Mouse (Mus musculus): Measurements from ENCODE around the gene App.

Gene App

DNA sequence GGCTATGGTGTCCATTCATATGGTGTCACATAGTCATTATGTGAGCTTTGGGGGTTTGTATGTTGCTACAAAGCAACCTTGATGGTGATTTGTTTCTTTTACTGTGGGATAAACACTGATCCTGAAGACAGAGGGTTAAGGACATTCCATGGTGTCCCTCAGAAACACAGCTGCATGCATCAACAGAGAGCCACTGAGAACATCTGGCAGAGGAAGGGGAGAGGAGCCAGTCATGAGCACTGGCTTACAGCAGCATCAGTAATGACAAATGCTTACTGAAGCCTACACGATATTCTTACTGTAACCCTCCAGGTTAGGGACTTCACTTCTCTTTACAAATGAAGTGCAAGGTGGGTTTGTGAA is 24.1 kb downstream of the App start:
- DNase-seq, result no peak

DNA sequence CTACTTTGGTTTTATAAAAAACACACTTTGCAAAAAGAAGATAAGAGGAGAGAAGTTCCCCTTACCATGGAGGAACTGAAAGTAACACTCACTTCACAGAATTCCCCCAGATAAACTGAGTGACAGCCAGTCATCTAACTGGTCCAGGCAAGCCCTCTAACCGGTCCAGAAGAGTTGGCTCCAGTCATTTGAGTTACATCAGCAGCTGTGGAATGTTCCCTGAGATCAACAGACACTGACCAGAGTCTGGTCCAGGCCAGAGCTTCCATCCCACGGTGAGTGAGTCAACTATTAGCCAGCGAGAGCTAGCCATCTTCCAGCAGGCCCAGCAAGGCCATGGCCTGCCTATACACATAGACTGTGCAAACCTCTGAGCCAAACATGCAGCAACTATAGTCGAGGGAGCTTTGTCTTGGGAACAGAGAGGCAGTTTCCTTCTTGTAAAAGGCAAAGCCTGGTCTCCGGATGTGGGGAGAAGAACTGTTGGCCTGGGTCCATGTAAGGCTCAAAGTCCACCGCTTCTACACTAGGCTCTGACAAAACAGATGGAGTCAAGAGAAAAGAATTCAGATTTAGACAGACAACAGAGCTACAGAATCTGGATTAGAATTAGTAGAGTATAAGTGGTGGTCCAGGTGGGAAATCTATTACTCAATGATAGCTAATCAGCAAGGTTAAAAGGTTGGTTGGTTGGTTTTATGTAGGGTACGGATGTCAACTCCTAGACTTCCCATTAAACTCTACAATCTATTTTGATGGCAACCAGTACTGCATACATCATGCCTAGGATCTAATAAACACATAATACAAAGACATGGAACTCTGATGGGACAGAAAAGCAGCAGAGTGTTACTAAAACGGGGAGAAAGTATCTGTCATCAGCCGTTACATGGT is 24.7 kb downstream of the App start:
- DNase-seq, result peak; percentile 79 to 87

DNA sequence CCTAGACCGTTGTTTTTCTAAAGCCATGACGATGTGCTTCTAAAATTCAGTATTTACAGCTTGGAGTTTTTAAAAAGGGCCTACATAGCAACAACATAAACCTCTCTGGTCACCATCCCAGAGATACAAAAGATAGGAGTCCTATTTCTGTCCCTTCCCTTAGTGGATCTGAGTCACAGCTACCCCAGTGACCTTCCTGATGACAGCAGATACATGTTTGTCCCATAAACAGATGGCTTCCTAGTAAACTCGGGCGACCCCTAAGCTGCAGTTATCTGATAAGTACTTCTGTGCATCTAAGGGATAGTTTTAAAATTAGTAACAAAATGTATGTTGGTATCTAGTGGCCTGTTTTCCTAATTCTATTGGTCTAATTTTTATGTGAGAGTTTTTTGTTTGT is 26.1 kb downstream of the App start:
- no peak for DNase-seq

DNA sequence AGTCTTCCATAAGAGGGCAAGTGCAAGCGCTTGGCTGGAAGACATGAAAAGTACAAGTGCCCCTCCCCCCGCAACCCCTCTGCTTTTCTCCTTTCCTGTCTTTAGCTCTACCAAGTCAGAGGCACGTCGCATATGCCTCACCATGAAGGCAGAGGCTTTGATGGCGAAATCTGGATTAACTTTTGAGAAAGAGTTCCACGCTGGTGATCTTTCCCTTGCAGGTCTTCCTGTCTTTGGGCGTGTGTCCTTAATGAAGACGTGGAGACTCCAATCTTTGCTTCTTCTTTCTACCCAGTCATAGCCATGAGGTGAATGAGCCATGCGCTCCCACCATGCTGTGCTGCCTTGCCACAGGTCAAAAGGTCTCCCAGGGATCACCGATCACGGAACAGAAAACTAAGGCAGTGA is 27.8 kb downstream of the App start:
- DNase-seq, result peak in 1 of 2 experiments; percentile 38

DNA sequence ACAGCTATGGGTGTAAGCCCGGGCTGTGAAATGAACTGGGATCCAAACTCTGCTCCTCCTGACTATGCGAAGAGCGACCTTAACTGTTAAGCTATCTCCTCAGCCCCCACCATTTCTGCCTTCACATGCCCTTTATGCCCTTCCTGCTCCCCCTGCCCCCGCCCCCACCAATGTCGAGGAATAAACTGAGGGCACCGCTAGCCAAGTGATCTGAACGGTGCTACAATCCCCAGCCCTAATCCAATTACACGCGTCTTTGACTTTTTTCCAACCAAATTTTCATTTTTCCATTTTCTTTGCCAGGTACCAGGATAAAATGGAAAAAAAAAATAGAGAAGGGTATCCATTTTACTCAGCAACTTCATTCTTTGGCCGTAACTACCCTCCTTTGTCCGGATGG is 28.2 kb downstream of the App start:
- no peak for DNase-seq

DNA sequence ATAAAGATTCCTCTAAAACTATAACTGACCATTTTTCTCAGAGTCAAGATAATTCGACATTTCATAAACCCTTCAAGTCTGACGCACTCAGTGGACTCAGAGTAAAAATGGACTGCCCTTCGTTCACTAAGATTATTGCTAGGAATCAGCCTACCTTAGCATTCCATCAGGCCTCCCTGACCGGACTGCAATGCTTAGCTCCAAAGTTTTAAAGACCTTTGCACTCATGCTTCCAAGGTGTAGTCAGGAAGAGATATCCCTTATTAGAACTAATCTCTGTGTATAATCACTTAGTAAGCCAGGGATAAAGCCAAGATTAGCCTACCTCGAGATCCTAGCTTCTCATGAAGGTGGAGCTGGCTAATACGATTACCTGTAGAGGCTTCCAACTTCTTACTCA is 29.2 kb downstream of the App start:
- DNase-seq, result peak; percentile 52 to 64

DNA sequence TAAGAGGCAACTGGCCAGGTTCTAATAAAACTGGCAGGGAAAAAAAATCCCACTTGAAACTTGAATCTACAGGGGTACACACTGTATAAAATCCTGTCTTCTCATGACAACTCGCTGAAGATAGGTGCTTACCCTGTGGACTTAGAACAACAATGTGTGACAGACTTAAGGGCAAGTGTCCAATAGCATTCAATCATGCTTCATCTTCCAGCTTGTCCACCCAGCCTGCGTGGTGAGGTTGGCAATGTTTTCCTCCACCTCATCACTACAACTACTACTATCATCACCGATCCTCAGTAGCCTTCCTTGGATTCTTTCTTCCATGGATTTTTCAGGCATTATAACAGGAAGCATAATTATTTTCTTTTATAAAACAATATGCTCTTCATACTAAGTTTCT is 29.7 kb downstream of the App start:
- DNase-seq, result no peak

DNA sequence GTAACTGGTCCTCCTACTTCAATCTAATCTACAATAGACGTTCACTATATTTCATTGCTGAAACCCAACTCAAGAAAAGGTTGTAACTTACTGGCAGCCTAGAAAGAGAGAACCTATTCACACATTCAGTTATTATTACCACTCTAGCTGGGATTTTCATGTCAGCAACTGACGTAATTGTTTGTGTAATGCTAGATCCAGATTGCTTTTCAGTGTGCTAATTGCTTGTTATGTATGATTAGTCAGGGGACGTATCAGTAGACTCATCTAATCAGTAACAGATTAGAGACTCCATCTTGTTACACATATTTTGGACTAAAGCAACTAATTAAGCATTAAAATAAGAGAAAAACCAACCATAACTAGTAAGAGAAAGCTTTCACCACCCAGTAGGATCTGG is 30.4 kb downstream of the App start:
- DNase-seq, result no peak

DNA sequence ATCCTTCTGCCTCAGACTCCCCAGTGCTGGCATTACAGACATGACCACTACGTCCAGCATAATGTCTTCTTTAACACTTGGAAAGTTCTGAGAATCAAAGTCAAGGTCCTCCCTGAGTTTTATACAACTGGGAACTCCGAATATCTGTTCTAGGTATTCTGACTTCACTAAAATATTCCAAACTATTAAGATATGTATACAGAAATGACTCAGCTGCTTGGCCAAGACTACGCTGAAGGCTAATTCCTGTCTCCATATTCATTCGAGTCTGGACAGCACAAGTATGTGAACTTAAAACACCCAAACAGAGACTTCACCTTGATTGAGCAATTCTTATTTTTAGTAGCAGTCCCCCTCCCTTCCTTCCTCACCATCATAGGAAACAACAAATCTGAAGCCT is 32.2 kb downstream of the App start:
- DNase-seq, result no peak

DNA sequence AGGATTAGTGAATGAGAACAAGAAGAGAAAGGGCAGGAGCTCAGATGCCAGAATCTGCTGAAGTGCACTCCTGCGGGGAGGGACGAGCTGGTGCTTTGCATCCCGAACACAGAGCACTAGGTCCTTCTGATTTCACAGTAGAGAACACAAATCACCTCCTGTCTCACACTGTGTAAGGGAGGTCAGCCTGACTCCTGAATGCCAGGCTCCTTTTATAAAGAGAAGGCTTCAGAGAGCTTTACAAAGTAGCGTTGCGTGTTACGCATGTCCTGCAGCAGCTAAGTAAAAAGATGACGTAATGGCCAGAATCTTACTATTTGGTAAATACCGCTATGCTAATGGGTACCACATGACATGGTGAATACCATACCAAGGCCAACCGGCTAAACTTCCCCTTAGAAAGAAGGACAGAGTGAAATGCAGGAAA is 34.4 kb downstream of the App start:
- DNase-seq, result no peak

DNA sequence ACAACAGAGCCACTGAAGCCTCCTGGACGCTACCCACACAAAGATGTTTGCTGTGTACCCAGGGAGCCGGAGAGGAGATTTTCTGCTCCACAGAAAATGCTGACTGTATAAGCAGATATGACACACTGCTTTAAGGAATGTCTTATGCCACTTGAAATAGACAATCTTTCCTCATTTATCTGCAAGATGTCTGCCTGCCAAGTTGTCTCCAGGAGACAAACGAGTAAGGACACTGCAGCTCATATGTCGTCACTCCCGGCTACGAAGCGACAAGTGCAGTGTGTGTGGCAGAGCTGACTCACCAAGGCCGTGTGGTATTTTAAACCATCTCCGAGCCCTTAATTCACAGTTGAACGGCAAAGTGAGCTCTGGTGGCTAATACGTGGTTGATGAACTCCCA is 36.2 kb downstream of the App start:
- DNase-seq, result no peak

DNA sequence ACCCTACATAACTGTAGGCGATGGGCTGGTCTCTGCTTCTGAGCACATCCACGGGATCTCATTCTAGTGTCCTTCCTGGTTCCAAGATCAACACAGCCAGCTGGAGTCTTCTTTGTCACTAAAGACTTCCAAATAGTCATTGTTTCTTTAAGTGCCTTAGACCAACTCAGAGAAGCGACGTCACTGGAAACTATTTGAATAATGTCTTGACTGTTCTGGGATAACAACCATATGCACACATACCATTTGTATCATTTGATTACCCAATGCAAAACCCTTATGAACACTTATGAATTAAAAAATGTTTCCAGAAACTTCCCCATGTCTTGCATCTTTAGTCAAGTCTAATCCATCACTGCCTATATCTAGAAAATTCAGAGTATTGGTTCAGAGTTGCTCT is 37.5 kb downstream of the App start:
- DNase-seq, result no peak

DNA sequence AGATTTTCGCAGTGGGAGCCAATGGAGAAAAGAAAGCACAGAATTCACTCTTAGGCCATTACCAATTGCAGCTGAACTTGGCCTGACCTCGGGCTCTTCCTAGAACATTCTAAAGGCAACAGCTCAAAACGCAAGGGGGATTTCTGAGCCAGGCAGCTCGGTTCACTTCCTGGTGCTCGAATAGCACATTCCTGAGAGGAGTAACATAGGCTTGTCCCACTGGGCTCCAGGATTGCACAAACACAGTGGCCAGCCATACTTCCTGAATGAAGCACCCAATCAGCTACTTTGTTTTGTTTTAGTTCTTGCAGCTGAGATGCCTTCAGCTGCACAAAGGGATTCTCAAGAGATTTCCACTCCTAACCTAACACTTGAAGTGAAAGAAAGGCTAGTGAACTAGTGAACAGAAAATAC is 40.1 kb downstream of the App start:
- peak; percentile 64 to 71 for DNase-seq

DNA sequence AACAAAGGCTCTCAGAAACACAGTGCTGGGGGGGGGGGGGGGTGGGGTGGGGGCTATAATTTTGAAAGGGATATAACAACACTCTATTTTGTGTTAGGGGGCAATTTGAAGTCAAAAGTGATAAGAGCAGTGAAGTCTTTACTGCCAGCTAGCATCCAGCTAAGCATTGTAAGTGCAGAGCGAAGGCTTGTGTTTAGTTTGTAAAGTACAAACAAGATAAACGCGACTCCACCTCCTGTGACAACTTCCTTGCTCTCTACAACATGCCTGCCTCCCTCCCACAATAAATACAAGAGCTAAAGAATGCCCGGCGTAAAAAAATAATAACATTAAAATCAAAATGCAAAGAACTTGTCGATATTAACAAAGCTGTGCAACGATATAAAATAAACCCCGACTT is 40.5 kb downstream of the App start:
- DNase-seq, result no peak

DNA sequence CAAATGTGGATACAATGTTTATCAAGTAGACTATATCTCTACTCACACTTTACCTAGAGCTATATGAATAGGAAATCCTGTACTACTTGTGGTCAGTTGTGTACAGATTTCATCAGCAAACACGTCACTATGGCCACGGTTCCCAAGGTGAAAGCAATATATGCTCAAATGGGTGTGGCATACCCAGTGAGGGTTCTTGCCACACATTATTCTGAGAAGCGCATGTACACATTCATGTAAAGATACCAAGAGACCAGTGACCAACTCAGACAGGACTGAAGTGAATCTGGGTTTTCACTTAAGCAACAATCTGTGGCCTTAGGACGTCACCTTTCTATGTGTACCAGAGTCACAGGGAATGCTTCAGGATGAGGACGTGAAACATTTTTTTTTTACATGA is 41.4 kb downstream of the App start:
- DNase-seq, result no peak

DNA sequence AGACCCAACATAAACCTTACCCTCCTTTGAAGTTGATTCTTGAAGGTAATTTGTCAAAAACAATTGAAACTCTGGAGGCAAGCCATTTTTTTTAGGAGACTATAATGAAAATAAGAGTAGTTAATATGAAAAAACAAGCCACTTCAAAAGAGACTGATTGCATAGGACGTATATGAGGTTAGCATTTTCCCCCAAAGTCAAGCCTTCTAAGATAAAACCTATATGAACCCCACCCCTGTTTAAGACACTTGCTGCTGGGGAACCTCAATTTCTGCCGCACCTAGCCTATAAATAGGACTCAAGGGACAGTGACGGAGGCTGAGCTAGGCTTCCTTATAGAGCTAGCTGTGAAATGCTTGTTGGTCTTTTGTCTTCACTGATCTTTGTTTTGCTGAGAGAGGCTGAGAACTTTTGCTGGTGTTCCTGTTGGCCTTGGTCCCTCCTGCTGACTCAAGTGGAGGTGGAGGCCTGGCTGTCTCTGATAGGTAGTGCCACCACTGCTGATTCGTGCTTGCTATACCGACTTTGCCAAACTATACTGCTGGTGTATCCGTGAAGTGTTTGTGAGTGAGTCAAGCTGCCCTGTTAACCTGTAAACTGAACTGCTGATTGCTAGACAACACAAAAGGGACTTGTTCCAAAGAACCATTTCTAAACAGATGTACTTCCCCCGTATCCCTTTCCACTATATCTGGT is 42.6 kb downstream of the App start:
- DNase-seq, result no peak

DNA sequence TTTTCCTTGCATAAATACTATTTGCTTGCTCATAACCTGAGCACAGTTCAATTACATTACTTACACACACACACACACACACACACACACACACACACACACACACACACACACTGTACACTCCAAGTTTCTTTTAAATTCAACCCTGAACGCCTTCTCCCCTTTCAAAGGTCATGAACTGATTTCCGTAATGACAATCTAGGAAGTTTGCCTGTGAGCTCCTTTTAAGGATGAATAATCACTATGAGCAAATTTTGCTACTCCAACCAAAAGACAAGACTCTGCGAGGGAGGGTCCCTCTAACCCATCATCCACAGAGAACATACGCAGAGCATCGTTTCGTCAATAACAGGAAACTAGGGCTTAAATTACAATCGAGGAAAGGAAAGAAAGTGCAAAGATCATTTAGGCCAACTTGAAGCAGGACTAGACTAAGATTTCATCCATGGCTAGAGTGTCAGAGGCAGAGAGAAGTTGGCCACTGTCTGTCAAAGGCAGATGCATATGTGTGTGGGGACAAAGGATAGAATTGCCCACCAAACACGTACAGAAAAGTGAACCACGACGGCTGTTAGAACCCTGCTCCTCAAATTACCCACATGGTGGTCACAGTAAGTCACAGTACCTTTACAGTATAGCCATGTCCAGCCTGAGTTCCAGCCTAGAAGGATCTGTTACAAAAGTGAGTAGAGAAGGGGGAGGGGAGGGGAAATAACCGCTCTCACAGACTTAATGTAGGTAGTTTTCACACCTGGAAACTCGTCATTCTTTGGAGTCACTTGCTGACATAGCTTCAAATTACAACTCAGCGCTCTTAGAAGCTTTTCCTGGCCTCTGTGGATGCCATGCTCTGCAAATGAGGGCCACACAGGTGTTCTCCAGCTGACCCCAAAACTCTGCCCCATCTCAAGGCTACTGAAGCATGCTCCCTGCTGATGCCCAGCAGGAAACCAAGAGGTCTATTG is 44.6 kb downstream of the App start:
- no peak for DNase-seq

DNA sequence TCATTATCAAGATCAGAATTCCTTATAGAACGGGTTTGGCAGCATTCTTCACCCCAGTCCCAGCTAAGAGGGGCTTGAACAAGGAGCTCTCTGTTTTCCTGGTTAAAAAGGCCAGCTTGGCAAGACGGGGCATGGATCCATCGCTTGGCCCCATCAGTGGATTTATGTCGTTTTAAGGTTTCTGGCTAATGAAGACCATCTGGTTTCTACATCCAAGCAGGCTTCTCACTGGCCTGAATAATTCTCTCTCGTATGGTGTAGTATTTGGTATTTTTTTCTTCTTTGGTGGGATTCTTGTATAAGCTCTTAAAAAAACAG is 45.3 kb downstream of the App start:
- no peak for DNase-seq

DNA sequence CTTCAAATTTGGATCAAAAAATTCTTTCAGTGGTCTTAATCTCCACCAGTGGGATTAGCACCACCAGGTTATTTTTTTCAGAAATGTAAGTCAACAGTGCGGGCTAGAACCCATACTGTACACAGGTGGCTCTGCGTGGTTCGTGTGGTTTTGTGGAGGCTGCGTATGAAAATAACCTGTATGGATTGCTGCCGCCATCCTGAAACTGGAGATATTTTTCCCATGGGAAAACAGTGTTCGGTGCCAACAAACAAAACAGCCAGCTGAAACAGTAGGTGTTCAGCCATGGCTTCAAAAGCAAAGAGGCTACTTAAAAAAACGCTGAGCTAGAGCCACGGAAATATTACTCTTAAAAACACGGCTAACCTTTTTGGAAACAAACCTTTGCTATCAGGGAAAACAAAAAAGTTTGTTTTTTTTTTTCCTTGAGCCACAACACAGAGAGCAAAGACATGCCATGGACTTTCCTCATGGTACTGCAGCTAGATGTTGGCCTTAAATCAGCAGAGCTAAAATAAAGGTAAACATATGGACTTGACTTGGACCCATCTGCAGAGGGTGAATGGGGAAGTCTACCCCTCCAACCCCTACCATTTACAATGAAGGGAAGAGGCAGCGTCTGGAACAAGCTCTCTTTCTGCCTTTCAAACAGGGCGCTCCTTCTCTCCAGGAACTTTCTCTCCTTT is 45.8 kb downstream of the App start:
- no peak for DNase-seq

DNA sequence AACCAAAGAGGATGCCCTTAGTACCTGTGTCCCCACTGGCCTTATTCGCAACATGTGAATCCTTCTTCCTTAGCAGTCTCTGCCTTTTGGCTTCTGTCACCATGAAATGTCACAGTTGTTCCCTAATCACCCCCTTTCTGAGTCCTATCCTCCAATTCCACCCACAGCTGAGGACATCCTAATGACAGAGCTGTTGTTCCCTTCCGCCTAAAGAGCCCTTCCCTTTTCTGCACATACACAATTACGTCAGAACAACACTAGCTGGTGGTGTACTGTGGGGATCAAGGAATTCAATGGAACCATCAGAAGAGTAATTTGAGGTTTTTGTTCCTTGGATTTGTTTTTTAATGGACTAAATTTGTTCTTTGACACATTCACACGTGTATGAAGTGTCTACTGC is 48.9 kb downstream of the App start:
- no peak for DNase-seq

DNA sequence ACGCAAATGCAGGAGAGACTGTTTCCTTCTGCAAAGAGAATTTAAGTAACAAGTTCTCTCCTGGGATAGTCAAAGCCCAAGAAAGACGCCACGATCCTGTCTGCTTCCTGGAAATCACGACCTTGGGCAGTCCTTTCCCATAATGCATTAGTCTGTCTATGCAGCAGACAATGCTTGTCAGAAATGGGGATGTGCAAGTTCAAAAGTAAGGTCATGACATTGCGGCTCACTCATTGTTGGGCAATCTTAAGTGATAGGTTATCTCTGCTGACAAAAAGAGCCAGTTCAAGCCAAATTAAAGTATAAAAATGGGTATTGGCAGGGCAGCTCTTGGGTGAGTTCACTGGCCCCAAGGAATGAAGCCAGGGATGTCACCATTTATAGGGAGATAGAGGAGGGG is 51.6 kb downstream of the App start:
- DNase-seq, result no peak

DNA sequence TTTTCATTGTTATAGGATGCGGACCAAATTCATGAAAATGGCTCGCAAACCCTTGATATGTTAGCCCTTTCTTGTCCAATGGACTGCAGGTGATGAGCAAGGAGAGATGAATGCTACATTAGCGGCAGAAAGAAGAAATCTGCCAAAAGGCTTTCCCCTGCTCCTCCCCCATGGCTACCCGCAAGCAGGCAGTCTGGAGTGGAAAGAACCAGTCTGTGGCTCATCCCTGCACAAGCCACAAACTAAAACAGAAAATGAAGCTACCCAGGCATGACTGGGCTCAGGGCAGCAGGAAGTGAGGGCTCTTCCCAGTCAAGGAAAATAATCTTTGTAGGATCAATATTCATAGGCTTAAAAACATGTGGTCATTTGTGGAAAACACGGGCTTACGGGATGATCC is 54.6 kb downstream of the App start:
- DNase-seq, result no peak

DNA sequence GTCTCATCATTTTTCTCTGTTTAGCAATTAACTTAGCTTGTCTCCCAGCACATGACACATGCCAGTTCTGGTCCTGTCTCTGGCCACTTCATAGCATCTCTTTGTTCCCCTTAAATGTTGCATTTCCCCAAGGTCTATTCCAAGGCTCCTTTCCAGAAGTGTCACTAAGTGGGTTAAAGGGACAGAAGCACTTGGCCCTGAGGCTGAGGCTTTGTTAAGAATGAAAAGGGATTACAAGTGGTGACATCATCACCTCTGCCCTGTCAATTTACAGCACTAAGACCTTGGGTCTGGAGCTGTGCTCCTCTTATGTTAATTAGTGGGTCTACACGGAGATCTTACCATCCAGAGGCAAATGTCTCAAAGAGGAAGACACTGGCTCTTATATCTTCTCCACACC is 56.0 kb downstream of the App start:
- DNase-seq, result no peak
